Mouse (Mus musculus): ENCODE measurements around the gene Mrps12. TPM values are rescaled to one million over a fixed set of nuclear protein-coding genes. Genes with fewer than 3 reads are reported as not detected.

Mrps12 gene
- polyA plus RNA-seq, 1 experiment from 2014 or later, result 153 TPM

GRCm38 (mm10) chr7:28741368-28741708 is 282 bp downstream of the Mrps12 start:
- H3K4me1 ChIP-seq (ENCODE audit: control insufficient read depth, insufficient read depth, low read length), result peaks cover 4% of the 10 kb centered on the region; the same call in 1 of the 2 replicates
- WGBS, result under 1% methylated on average over 13 of the region's 13 CpGs
- peak overlapping the region; percentile 35 for H3K27ac ChIP-seq (ENCODE audit: low read length)
- H3K27me3 ChIP-seq (ENCODE audit: control insufficient read depth, insufficient read depth, low read length), result no peaks in the 10 kb centered on the region
- H3K4me3 ChIP-seq (ENCODE audit: low read depth, low read length), result peak overlapping the region; percentile 52
- H3K9ac ChIP-seq (replicated peaks; ENCODE audit: low read depth, low read length), result peak overlapping the region; percentile 78
- peaks cover 5% of the 10 kb centered on the region; the same call in 1 of the 2 replicates for H3K36me3 ChIP-seq (ENCODE audit: control insufficient read depth, insufficient read depth, low read length)
- H3K9me3 ChIP-seq (ENCODE audit: control insufficient read depth, low read depth, low read length), result no peaks in the 10 kb centered on the region
- no peak for ATAC-seq (ENCODE audit: insufficient number of reproducible peaks, insufficient read depth, low FRiP score, low read depth)
- H3K4me2 ChIP-seq (replicated peaks; ENCODE audit: low read depth, low read length), result peak overlapping the region; percentile 92

DNA sequence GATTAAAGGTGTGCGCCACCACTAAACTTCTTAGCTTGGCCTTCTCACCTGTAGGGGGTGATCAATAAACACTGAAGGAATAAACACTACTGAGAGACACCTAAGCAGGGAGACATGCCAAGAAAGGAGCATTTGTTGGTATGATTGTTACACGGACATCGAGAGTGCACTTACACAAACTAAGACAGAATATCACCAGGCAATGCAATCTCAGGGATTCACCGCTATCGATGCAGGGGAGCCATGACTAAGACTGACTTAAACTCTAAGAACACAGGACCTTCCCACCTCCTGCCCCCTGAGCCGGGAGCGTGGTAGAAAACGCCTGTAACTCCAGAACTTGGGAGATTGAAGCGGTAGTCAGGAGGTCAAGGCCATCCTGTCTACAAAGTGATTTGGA is 671 bp downstream of the Mrps12 start:
- Histone ChIP-seq H3K4me1 (ENCODE audit: control insufficient read depth, insufficient read depth, low read length) (peaks cover 4% of the 10 kb centered on the region; the same call in 1 of the 2 replicates), H3K27me3 (ENCODE audit: control insufficient read depth, insufficient read depth, low read length) (no peaks in the 10 kb centered on the region), H3K27ac (ENCODE audit: low read length) (peak overlapping the region; percentile 35; the same call in 1 of the 2 replicates), H3K4me3 (ENCODE audit: low read depth, low read length) (peak overlapping the region; percentile 52), H3K9ac (replicated peaks; ENCODE audit: low read depth, low read length) (peak overlapping the region; percentile 78), H3K4me2 (replicated peaks; ENCODE audit: low read depth, low read length) (peak overlapping the region; percentile 92), H3K36me3 (ENCODE audit: control insufficient read depth, insufficient read depth, low read length) (peaks cover 5% of the 10 kb centered on the region; the same call in 1 of the 2 replicates), H3K9me3 (ENCODE audit: control insufficient read depth, low read depth, low read length) (no peaks in the 10 kb centered on the region)
- ATAC-seq (ENCODE audit: insufficient number of reproducible peaks, insufficient read depth, low FRiP score, low read depth), result no peak
- 30% methylated on average over 9 of the region's 9 CpGs for WGBS

- WGBS, result 92% methylated on average over 21 of the region's 21 CpGs
- no peak overlapping the region for H3K4me2 ChIP-seq (replicated peaks; ENCODE audit: low read depth, low read length)
- H3K4me1 ChIP-seq (ENCODE audit: control insufficient read depth, insufficient read depth, low read length), result peaks cover 4% of the 10 kb centered on the region; the same call in 1 of the 2 replicates
- no peaks in the 10 kb centered on the region for H3K9me3 ChIP-seq (ENCODE audit: control insufficient read depth, low read depth, low read length)
- no peak overlapping the region for H3K9ac ChIP-seq (replicated peaks; ENCODE audit: low read depth, low read length)
- no peak overlapping the region for H3K4me3 ChIP-seq (ENCODE audit: low read depth, low read length)
- H3K27ac ChIP-seq (ENCODE audit: low read length), result no peak overlapping the region
- ATAC-seq (ENCODE audit: insufficient number of reproducible peaks, insufficient read depth, low FRiP score, low read depth), result no peak
- no peaks in the 10 kb centered on the region for H3K27me3 ChIP-seq (ENCODE audit: control insufficient read depth, insufficient read depth, low read length)
- peaks cover 5% of the 10 kb centered on the region; the same call in 1 of the 2 replicates for H3K36me3 ChIP-seq (ENCODE audit: control insufficient read depth, insufficient read depth, low read length)
Measured at GRCm38 (mm10) chr7:28739829-28740228, 1.8 kb downstream of the Mrps12 start.

DNA sequence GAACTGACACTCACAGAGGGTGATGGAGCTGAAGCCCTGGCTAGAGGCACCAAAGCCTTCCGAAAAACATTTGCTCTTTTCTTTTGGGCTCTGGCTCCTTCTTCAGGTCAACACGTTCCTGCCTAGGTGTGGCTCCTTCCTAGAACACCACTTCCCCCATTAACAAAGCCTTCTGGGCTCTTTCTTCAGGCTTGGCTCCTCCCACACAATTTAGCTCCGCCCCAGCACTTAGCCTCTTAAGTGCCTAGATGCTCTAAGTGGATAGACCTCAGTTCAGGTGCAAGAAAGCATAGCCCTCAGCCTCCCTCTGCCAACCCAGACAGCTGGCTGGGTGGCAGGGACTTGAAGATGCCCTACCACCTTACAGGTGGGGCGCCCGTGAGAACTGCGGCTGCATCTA is 5.9 kb downstream of the Mrps12 start:
- Histone ChIP-seq H3K4me3 (ENCODE audit: low read depth, low read length) (no peak overlapping the region), H3K9me3 (ENCODE audit: control insufficient read depth, low read depth, low read length) (peaks cover 10% of the 10 kb centered on the region; the same call in 1 of the 2 replicates), H3K27ac (ENCODE audit: low read length) (no peak overlapping the region), H3K36me3 (ENCODE audit: control insufficient read depth, insufficient read depth, low read length) (no peaks in the 10 kb centered on the region; the same call in 1 of the 2 replicates), H3K4me2 (replicated peaks; ENCODE audit: low read depth, low read length) (no peak overlapping the region), H3K27me3 (ENCODE audit: control insufficient read depth, insufficient read depth, low read length) (no peaks in the 10 kb centered on the region), H3K4me1 (ENCODE audit: control insufficient read depth, insufficient read depth, low read length) (no peaks in the 10 kb centered on the region), H3K9ac (replicated peaks; ENCODE audit: low read depth, low read length) (no peak overlapping the region)
- 74% methylated on average over 6 of the region's 6 CpGs for WGBS
- no peak for ATAC-seq (ENCODE audit: insufficient number of reproducible peaks, insufficient read depth, low FRiP score, low read depth)

- Histone ChIP-seq H3K9me3 (ENCODE audit: control insufficient read depth, low read depth, low read length) (peaks cover 10% of the 10 kb centered on the region; the same call in 1 of the 2 replicates), H3K4me1 (ENCODE audit: control insufficient read depth, insufficient read depth, low read length) (no peaks in the 10 kb centered on the region), H3K4me3 (ENCODE audit: low read depth, low read length) (peak overlapping the region; percentile 39; the same call in 1 of the 2 replicates), H3K27me3 (ENCODE audit: control insufficient read depth, insufficient read depth, low read length) (no peaks in the 10 kb centered on the region), H3K4me2 (replicated peaks; ENCODE audit: low read depth, low read length) (peak overlapping the region; percentile 79), H3K9ac (replicated peaks; ENCODE audit: low read depth, low read length) (no peak overlapping the region), H3K36me3 (ENCODE audit: control insufficient read depth, insufficient read depth, low read length) (no peaks in the 10 kb centered on the region), H3K27ac (ENCODE audit: low read length) (no peak overlapping the region)
- no peak for ATAC-seq (ENCODE audit: insufficient number of reproducible peaks, insufficient read depth, low FRiP score, low read depth)
- 19% methylated on average over 11 of the region's 11 CpGs for WGBS
Measured at GRCm38 (mm10) chr7:28733211-28733610, 8.4 kb downstream of the Mrps12 start.

GRCm38 (mm10) chr7:28732341-28733142 is 9.1 kb downstream of the Mrps12 start:
- Histone ChIP-seq H3K4me3 (ENCODE audit: low read depth, low read length) (peak overlapping the region; percentile 39), H3K4me1 (ENCODE audit: control insufficient read depth, insufficient read depth, low read length) (no peaks in the 10 kb centered on the region), H3K36me3 (ENCODE audit: control insufficient read depth, insufficient read depth, low read length) (no peaks in the 10 kb centered on the region), H3K4me2 (replicated peaks; ENCODE audit: low read depth, low read length) (peak overlapping the region; percentile 79), H3K9ac (replicated peaks; ENCODE audit: low read depth, low read length) (0 out of 2 replicates have a peak overlapping the region, but pooled peaks have one; percentile 25), H3K9me3 (ENCODE audit: control insufficient read depth, low read depth, low read length) (peaks cover 10% of the 10 kb centered on the region; the same call in 1 of the 2 replicates), H3K27ac (ENCODE audit: low read length) (no peak overlapping the region), H3K27me3 (ENCODE audit: control insufficient read depth, insufficient read depth, low read length) (no peaks in the 10 kb centered on the region)
- peak; percentile 88 for ATAC-seq (ENCODE audit: insufficient number of reproducible peaks, insufficient read depth, low FRiP score, low read depth)
- WGBS, result 3% methylated on average over 58 of the region's 58 CpGs

DNA sequence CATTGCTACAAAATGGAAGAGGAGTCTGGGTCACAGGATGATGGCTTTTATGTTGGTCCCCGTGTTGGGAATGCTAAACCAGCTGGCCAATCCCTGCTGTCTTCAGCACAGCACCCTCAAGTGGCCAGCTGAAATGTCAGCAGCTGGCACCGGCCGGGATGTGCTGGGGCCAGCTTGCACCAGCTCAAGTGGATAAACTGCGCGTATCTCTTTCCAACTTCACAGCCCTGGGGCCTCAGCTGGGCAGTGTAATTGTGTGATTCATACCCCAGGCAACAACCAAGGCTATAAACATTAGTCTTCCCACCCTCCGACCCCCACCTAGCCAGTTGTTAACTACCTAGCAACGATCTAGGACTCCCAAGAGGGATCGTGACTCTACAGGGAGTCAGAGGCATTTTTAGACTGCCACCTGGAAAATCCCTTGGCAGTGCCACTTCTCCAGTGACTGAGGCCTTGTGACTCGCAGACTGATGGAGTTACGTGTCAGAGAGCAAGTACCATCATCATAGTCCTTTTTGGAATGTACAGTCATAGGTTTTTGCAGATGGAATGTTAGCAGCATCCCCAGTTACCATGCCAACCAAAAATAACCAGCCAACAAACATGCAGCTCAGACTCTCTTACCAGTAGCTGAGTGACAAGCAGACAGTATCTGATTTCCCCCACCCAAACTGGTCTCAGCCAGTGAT is 13.8 kb downstream of the Mrps12 start:
- Histone ChIP-seq H3K9ac (replicated peaks; ENCODE audit: low read depth, low read length) (no peak overlapping the region), H3K27ac (ENCODE audit: low read length) (no peak overlapping the region), H3K27me3 (ENCODE audit: control insufficient read depth, insufficient read depth, low read length) (no peaks in the 10 kb centered on the region), H3K4me3 (ENCODE audit: low read depth, low read length) (no peak overlapping the region), H3K4me1 (ENCODE audit: control insufficient read depth, insufficient read depth, low read length) (no peaks in the 10 kb centered on the region), H3K36me3 (ENCODE audit: control insufficient read depth, insufficient read depth, low read length) (no peaks in the 10 kb centered on the region), H3K9me3 (ENCODE audit: control insufficient read depth, low read depth, low read length) (peaks cover 10% of the 10 kb centered on the region; the same call in 1 of the 2 replicates), H3K4me2 (replicated peaks; ENCODE audit: low read depth, low read length) (no peak overlapping the region)
- WGBS, result 61% methylated on average over 10 of the region's 10 CpGs
- no peak for ATAC-seq (ENCODE audit: insufficient number of reproducible peaks, insufficient read depth, low FRiP score, low read depth)

- H3K4me2 ChIP-seq (replicated peaks; ENCODE audit: low read depth, low read length), result no peak overlapping the region
- H3K27me3 ChIP-seq (ENCODE audit: control insufficient read depth, insufficient read depth, low read length), result no peaks in the 10 kb centered on the region
- H3K27ac ChIP-seq (ENCODE audit: low read length), result no peak overlapping the region
- no peak overlapping the region for H3K9ac ChIP-seq (replicated peaks; ENCODE audit: low read depth, low read length)
- peaks cover 7% of the 10 kb centered on the region; the same call in 1 of the 2 replicates for H3K9me3 ChIP-seq (ENCODE audit: control insufficient read depth, low read depth, low read length)
- no peak overlapping the region for H3K4me3 ChIP-seq (ENCODE audit: low read depth, low read length)
- ATAC-seq (ENCODE audit: insufficient number of reproducible peaks, insufficient read depth, low FRiP score, low read depth), result peak; percentile 49; the same call in 1 of the 2 replicates
- 6% methylated on average over 14 of the region's 14 CpGs for WGBS
- no peaks in the 10 kb centered on the region for H3K36me3 ChIP-seq (ENCODE audit: control insufficient read depth, insufficient read depth, low read length)
- no peaks in the 10 kb centered on the region for H3K4me1 ChIP-seq (ENCODE audit: control insufficient read depth, insufficient read depth, low read length)
Measured at GRCm38 (mm10) chr7:28726600-28726999, 15.0 kb downstream of the Mrps12 start.
